Mouse (Mus musculus): ENCODE results near the gene Stk17b. TPM values are rescaled to one million over a fixed set of nuclear protein-coding genes. Genes with fewer than 3 reads are reported as not detected.
"Not testable (repeated sequence)": the region's sequence is repeated elsewhere in the genome, so short reads cannot be mapped to it uniquely, and the experiment has no call there.

The Stk17b gene
- polyA plus RNA-seq, 1 experiment from 2014 or later: 8.0 TPM

DNA sequence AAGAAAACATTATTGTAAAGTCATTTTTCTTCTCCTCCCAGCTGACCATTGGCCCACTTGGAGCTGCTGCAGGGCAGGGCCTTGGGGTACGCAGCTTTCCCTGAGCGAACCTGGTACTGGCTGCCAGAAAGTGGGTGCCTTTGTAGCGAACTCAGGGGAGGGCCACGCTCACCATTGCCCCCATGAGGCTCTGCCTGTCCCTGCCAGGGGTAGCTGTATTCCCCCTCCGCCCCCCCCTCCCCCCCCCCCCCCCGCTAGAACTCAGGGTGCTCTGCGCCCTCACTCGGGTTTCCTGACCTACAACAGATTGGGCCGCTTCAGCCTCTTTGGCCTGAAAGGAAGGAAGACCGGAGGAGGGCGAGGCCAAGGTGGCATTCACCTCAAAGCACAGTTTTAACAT lies 36.5 kb downstream of the Stk17b start:
- Histone ChIP-seq H3K27ac (replicated peaks) (no peak overlapping the region), H3K4me1 (replicated peaks) (no peaks in the 10 kb centered on the region), H3K4me2 (no peak overlapping the region), H3K9ac (no peak overlapping the region), H3K27me3 (no peaks in the 10 kb centered on the region), H3K36me3 (no peaks in the 10 kb centered on the region), H3K4me3 (no peak overlapping the region), H3K9me3 (no peaks in the 10 kb centered on the region)
- WGBS: 34% methylated on average over 9 of the region's 11 CpGs
- no peak for ATAC-seq (ENCODE audit: low read depth)

- no peak overlapping the region for H3K4me2 ChIP-seq
- 77% methylated on average over 5 of the region's 5 CpGs for WGBS
- no peak overlapping the region for H3K4me3 ChIP-seq
- peaks cover 1% of the 10 kb centered on the region; the same call in 1 of the 2 replicates for H3K4me1 ChIP-seq (replicated peaks)
- no peaks in the 10 kb centered on the region for H3K36me3 ChIP-seq
- no peak overlapping the region for H3K27ac ChIP-seq (replicated peaks)
- no peaks in the 10 kb centered on the region for H3K27me3 ChIP-seq
- H3K9ac ChIP-seq: no peak overlapping the region
- no peak for ATAC-seq (ENCODE audit: low read depth)
- H3K9me3 ChIP-seq: no peaks in the 10 kb centered on the region
Observed at GRCm38 (mm10) chr1:53746001-53746400, 39.0 kb downstream of the Stk17b start.

DNA sequence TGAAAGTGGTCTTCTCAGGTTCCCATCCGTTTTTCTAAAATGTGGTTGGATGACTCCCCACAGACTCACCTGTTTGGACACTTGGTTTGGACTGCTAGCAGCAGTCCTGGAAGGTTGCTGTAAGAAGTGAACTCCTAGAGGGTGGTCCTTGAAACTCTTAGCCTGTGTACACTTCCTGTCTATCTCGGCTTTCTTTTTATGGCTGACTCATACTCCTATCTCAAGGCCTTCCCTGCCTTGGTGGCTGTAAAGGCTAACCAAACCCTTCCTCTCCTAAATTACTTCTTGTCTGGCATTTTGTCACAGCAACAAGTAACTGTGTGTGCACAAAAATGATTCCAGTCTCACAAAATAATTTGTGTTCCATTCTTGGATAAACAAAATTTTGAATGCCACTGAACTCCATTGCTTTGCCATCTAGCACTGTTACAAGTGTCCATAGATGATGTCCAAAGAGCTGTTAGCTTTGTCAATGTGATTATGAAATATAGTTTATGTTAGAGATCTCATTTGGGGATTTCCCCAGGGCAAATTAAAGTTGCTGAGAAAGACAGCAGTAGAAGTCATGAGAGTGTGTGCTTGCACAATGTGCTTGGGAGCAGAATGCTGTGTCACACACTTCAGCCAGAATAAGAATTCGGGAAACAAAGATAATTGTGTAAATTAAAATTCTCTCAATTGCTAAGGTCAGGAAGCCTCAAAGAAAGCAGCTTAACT lies 43.1 kb downstream of the Stk17b start:
- Histone ChIP-seq H3K4me2 (no peak overlapping the region), H3K27ac (replicated peaks) (no peak overlapping the region), H3K4me1 (replicated peaks) (peaks cover 4% of the 10 kb centered on the region; the same call in 1 of the 2 replicates), H3K36me3 (no peaks in the 10 kb centered on the region), H3K4me3 (no peak overlapping the region), H3K9ac (no peak overlapping the region), H3K9me3 (no peaks in the 10 kb centered on the region), H3K27me3 (no peaks in the 10 kb centered on the region)
- 92% methylated on average over 3 of the region's 3 CpGs for WGBS
- no peak for ATAC-seq (ENCODE audit: low read depth)

DNA sequence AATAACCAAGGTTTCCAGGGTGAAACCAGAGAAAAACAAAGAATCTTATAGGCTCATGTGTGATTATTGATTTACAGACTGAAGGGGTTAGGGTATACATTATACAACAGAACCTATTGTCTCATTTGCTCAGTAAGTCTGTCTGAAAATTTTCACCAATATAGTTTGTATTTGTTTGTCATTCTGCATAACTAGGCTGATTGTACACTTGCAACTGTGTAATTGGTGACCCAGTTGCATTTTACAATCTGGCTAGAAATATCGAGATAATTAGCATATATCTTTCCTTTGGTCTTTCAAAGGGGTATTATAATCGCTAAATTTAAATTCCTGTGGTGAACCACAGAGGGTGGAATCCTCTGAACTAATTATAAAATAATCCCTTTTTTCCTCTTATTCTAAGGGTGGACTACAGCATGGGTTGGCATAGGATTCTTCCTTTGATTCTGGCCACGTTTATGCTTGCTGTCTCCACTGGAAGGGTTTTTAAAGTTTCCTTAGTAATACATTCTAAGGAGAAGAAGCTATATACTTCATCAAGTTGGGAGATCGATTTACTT lies 44.2 kb downstream of the Stk17b start:
- no peaks in the 10 kb centered on the region for H3K36me3 ChIP-seq
- H3K4me1 ChIP-seq (replicated peaks): peaks cover 4% of the 10 kb centered on the region; the same call in 1 of the 2 replicates
- no peak overlapping the region for H3K9ac ChIP-seq
- no peaks in the 10 kb centered on the region for H3K27me3 ChIP-seq
- H3K4me3 ChIP-seq: no peak overlapping the region
- H3K4me2 ChIP-seq: no peak overlapping the region
- H3K27ac ChIP-seq (replicated peaks): no peak overlapping the region
- 52% methylated on average over 4 of the region's 4 CpGs for WGBS
- no peaks in the 10 kb centered on the region for H3K9me3 ChIP-seq
- peak; percentile 59 for ATAC-seq (ENCODE audit: low read depth)

- not testable (repeated sequence) for H3K36me3 ChIP-seq; H3K4me1 ChIP-seq (replicated peaks); H3K9ac ChIP-seq; H3K4me3 ChIP-seq; H3K4me2 ChIP-seq; H3K9me3 ChIP-seq; H3K27me3 ChIP-seq; H3K27ac ChIP-seq (replicated peaks)
- 13% methylated on average over 3 of the region's 4 CpGs for WGBS
- peak; percentile 85 for ATAC-seq (ENCODE audit: low read depth)
Observed at GRCm38 (mm10) chr1:53740077-53740776, 44.8 kb downstream of the Stk17b start.

DNA sequence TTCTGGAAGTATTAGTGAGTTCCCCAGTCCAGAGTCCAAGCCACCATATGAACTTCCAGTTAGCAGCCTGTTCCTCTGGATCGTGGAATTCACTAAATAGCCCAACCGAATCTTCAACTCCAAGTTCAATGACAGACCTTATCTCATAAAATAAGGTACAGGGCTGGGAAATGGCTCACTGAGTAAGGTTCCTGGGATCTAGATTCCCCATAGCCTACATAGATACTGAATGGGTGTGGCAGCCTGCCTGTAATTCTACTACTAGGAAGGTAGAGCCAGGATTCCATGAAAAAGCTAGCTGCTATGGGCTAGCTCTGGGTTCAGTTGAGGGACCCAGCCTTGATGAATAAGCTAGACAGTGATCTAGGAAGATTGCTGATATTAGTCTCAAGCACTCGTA lies 48.4 kb downstream of the Stk17b start:
- no peaks in the 10 kb centered on the region for H3K9me3 ChIP-seq
- H3K4me3 ChIP-seq: no peak overlapping the region
- no peak overlapping the region for H3K4me2 ChIP-seq
- no peak overlapping the region for H3K27ac ChIP-seq (replicated peaks)
- H3K27me3 ChIP-seq: no peaks in the 10 kb centered on the region
- peaks cover 4% of the 10 kb centered on the region; the same call in 1 of the 2 replicates for H3K4me1 ChIP-seq (replicated peaks)
- no peak overlapping the region for H3K9ac ChIP-seq
- H3K36me3 ChIP-seq: no peaks in the 10 kb centered on the region
- WGBS: 93% methylated on average over 3 of the region's 3 CpGs
- ATAC-seq (ENCODE audit: low read depth): no peak

GRCm38 (mm10) chr1:53728489-53729225 lies 56.4 kb downstream of the Stk17b start:
- no peaks in the 10 kb centered on the region for H3K27me3 ChIP-seq
- no peaks in the 10 kb centered on the region for H3K4me1 ChIP-seq (replicated peaks)
- H3K9me3 ChIP-seq: no peaks in the 10 kb centered on the region
- H3K9ac ChIP-seq: no peak overlapping the region
- H3K27ac ChIP-seq (replicated peaks): no peak overlapping the region
- no peak for ATAC-seq (ENCODE audit: low read depth)
- no peak overlapping the region for H3K4me2 ChIP-seq
- H3K36me3 ChIP-seq: no peaks in the 10 kb centered on the region
- 82% methylated on average over 5 of the region's 5 CpGs for WGBS
- no peak overlapping the region for H3K4me3 ChIP-seq

DNA sequence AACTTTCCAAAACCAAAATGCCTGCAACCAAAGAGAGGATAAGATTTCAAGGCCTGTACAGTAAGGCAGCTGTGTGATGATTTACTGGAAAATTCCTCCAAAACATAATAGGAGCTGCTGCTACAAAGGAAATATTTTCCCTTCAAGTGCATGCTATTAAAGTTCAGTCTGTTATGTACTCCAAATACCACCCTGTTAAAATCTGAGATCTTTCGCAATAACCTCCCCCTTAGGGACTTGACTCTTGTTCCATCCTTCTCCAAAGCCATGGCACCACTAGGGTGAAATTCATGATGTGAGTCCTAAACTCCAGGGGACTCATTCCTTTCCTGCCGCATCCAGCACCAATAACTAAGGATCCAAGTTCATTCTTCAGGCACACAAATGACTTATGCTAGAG lies 58.1 kb downstream of the Stk17b start:
- no peak overlapping the region for H3K27ac ChIP-seq (replicated peaks)
- H3K9me3 ChIP-seq: no peaks in the 10 kb centered on the region
- ATAC-seq (ENCODE audit: low read depth): no peak
- no peaks in the 10 kb centered on the region for H3K36me3 ChIP-seq
- no peak overlapping the region for H3K9ac ChIP-seq
- no peak overlapping the region for H3K4me2 ChIP-seq
- WGBS: 92% methylated on average over 2 of the region's 2 CpGs
- no peaks in the 10 kb centered on the region for H3K4me1 ChIP-seq (replicated peaks)
- no peak overlapping the region for H3K4me3 ChIP-seq
- no peaks in the 10 kb centered on the region for H3K27me3 ChIP-seq

DNA sequence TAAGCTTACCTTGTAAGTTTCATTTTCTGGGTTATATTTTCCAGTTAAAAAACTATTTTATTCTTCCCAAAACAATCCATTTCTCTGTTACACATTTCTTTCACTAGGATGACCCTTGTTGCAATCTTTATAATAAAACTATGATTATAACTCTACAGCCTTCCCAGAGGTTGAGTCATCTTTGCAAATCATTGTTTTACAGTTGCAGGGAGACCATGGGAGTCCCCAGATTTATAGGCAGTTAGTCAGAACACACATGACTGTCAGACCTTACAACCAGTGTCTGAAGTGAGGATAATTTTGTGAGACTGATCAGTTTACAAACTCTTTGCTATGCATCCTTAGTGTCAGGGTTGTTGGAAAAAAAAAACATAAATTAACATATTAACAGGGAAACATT lies 63.7 kb downstream of the Stk17b start:
- no peak overlapping the region for H3K27ac ChIP-seq (replicated peaks)
- H3K9ac ChIP-seq: no peak overlapping the region
- H3K4me2 ChIP-seq: no peak overlapping the region
- no peaks in the 10 kb centered on the region for H3K9me3 ChIP-seq
- ATAC-seq (ENCODE audit: low read depth): no peak
- no peaks in the 10 kb centered on the region for H3K36me3 ChIP-seq
- H3K4me1 ChIP-seq (replicated peaks): no peaks in the 10 kb centered on the region
- H3K27me3 ChIP-seq: no peaks in the 10 kb centered on the region
- H3K4me3 ChIP-seq: no peak overlapping the region

DNA sequence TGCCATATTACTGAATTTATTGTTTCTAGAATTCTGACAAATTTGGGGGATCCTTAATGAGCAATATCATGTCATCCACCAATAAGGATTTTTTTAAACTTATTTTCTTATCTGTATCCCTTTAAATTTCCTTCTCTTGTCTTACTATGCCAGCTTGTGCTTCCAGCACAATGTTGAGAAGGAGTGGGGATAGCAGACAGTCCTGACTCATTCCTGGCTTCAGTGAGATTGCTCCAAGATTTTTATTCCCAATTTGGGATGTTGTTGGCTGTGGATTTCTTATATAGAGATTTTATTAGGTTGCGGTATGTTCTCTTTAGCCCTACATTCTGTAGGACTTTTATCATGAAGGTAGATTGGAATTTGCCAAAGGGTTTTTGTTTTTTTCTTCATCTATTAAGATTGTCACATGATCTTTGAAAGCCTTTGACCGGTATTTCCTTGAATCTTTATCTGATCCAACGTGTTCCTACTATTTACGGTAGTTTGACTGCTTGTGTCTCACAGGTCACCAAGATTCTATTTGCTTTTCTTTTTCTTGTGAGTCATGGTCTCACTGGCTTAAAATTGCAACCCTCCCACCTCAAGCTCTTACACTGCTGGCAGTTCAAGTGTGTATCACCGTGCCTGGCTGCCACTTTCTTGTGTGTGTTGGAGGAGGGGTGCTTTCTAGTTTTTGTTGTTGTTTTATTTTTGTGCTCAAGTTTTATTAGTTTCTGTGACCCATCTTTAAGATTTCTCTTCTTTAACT lies 64.2 kb downstream of the Stk17b start:
- no peak overlapping the region for H3K4me2 ChIP-seq
- H3K4me3 ChIP-seq: no peak overlapping the region
- WGBS: 85% methylated on average over 5 of the region's 5 CpGs
- H3K9ac ChIP-seq: no peak overlapping the region
- no peaks in the 10 kb centered on the region for H3K36me3 ChIP-seq
- no peaks in the 10 kb centered on the region for H3K9me3 ChIP-seq
- no peak overlapping the region for H3K27ac ChIP-seq (replicated peaks)
- no peak for ATAC-seq (ENCODE audit: low read depth)
- H3K4me1 ChIP-seq (replicated peaks): no peaks in the 10 kb centered on the region
- H3K27me3 ChIP-seq: no peaks in the 10 kb centered on the region

- ATAC-seq (ENCODE audit: low read depth): no peak
- H3K4me2 ChIP-seq: no peak overlapping the region
- H3K4me1 ChIP-seq (replicated peaks): no peaks in the 10 kb centered on the region
- H3K27ac ChIP-seq (replicated peaks): no peak overlapping the region
- 85% methylated on average over 1 of the region's 1 CpGs for WGBS
- H3K9me3 ChIP-seq: no peaks in the 10 kb centered on the region
- H3K9ac ChIP-seq: no peak overlapping the region
- H3K4me3 ChIP-seq: no peak overlapping the region
- H3K27me3 ChIP-seq: no peaks in the 10 kb centered on the region
- H3K36me3 ChIP-seq: no peaks in the 10 kb centered on the region
Observed at GRCm38 (mm10) chr1:53715966-53716515, 69.0 kb downstream of the Stk17b start.

Data from neural tube, embryonic 13.5 days (tissue).